14 mouse cellular contexts compared by ENCODE assay signal in genomic region chr19:41660294-41660998, GRCm38 (mm10).
DNase-seq lines count a peak whose midpoint lies in the region; ATAC-seq and TF ChIP-seq lines count a peak whose summit lies in the region.
"Had no signal": no experiment of that assay in that cellular context is flagged by ENCODE, and none has a peak within 500 bp of the region (broad histone marks: within the 10 kb centered on the region; RNA-seq: fewer than 3 reads in every experiment).

No protein-coding gene starts in this region.

- no peak for DNase-seq in hindbrain, embryonic 14.5 days (ENCODE audit: low spot score)
- peak; percentile 79 to 87 for DNase-seq in layer of hippocampus, adult 2 months (ENCODE audit: low spot score in 2 of 2)
- DNase-seq in kidney, adult 18-20 months, result no peak
- DNase-seq: cerebellum, adult 11-12 months; heart, adult 11 months had no signal

- H3K27me3 ChIP-seq in forebrain, embryonic 13.5 days, result peaks cover 46% of the 10 kb centered on the region
- peaks cover 78% of the 10 kb centered on the region for H3K27me3 ChIP-seq in forebrain, embryonic 12.5 days
- H3K27me3 ChIP-seq in hindbrain, embryonic 16.5 days (replicated peaks; ENCODE audit: control insufficient read depth, insufficient read depth, low read length), result peaks cover 4% of the 10 kb centered on the region; the same call in 1 of the 2 replicates
- peaks cover 5% of the 10 kb centered on the region for H3K27me3 ChIP-seq in hindbrain, embryonic 14.5 days (ENCODE audit: control insufficient read depth, insufficient read depth, low read length)
- H3K27me3 ChIP-seq in neural tube, embryonic 14.5 days (ENCODE audit: control insufficient read depth, insufficient read depth, low read length), result no peaks in the 10 kb centered on the region
- H3K27me3 ChIP-seq in intestine, embryonic 15.5 days (replicated peaks), result peaks cover 17% of the 10 kb centered on the region

- H3K4me1 ChIP-seq in forebrain, embryonic 13.5 days, result peaks cover 77% of the 10 kb centered on the region
- peaks cover 71% of the 10 kb centered on the region for H3K4me1 ChIP-seq in forebrain, embryonic 12.5 days
- H3K4me1 ChIP-seq in hindbrain, embryonic 16.5 days (ENCODE audit: control insufficient read depth, insufficient read depth, low read depth, low read length), result peaks cover 34% of the 10 kb centered on the region
- H3K4me1 ChIP-seq in hindbrain, embryonic 14.5 days (replicated peaks; ENCODE audit: control insufficient read depth, insufficient read depth, low read length), result peaks cover 62% of the 10 kb centered on the region
- H3K4me1 ChIP-seq in neural tube, embryonic 14.5 days (ENCODE audit: control insufficient read depth, insufficient read depth, low read length), result peaks cover 41% of the 10 kb centered on the region
- H3K4me1 ChIP-seq in intestine, embryonic 15.5 days (replicated peaks), result no peaks in the 10 kb centered on the region; the same call in 1 of the 2 replicates

- no peak overlapping the region for H3K4me2 ChIP-seq in forebrain, embryonic 13.5 days
- H3K4me2 ChIP-seq in forebrain, embryonic 12.5 days, result no peak overlapping the region
- H3K4me2 ChIP-seq in hindbrain, embryonic 16.5 days (ENCODE audit: low read length), result no peak overlapping the region
- H3K4me2 ChIP-seq in hindbrain, embryonic 14.5 days (replicated peaks), result no peak overlapping the region
- H3K4me2 ChIP-seq in neural tube, embryonic 14.5 days (ENCODE audit: low read depth, low read length), result no peak overlapping the region
- H3K4me2 ChIP-seq in intestine, embryonic 15.5 days (replicated peaks), result no peak overlapping the region
- H3K4me2 ChIP-seq: lung, embryonic 14.5 days had no signal

- 65% methylated on average over 17 of the region's 17 CpGs for WGBS in forebrain, embryonic 13.5 days
- WGBS in forebrain, embryonic 12.5 days, result 72% methylated on average over 17 of the region's 17 CpGs
- WGBS in hindbrain, embryonic 16.5 days, result 51% methylated on average over 17 of the region's 17 CpGs
- WGBS in hindbrain, embryonic 14.5 days, result 55% methylated on average over 17 of the region's 17 CpGs
- WGBS in neural tube, embryonic 14.5 days, result 56% methylated on average over 17 of the region's 17 CpGs
- WGBS in intestine, embryonic 15.5 days, result 65% methylated on average over 17 of the region's 17 CpGs

- no peaks in the 10 kb centered on the region for H3K36me3 ChIP-seq in forebrain, embryonic 13.5 days (ENCODE audit: poor library complexity, severe bottlenecking)
- H3K36me3 ChIP-seq in forebrain, embryonic 12.5 days (replicated peaks), result no peaks in the 10 kb centered on the region
- no peaks in the 10 kb centered on the region for H3K36me3 ChIP-seq in hindbrain, embryonic 16.5 days (ENCODE audit: control insufficient read depth, insufficient read depth, low read length)
- no peaks in the 10 kb centered on the region for H3K36me3 ChIP-seq in hindbrain, embryonic 14.5 days (replicated peaks; ENCODE audit: control insufficient read depth, insufficient read depth)
- H3K36me3 ChIP-seq in neural tube, embryonic 14.5 days (ENCODE audit: control insufficient read depth, insufficient read depth, low read length), result no peaks in the 10 kb centered on the region
- no peaks in the 10 kb centered on the region for H3K36me3 ChIP-seq in intestine, embryonic 15.5 days

- H3K9me3 ChIP-seq in forebrain, embryonic 13.5 days (replicated peaks), result no peaks in the 10 kb centered on the region
- H3K9me3 ChIP-seq in forebrain, embryonic 12.5 days, result no peaks in the 10 kb centered on the region
- H3K9me3 ChIP-seq in hindbrain, embryonic 16.5 days (ENCODE audit: control insufficient read depth, low read length), result no peaks in the 10 kb centered on the region
- no peaks in the 10 kb centered on the region for H3K9me3 ChIP-seq in hindbrain, embryonic 14.5 days (ENCODE audit: control insufficient read depth, low read length)
- no peaks in the 10 kb centered on the region for H3K9me3 ChIP-seq in neural tube, embryonic 14.5 days (ENCODE audit: control insufficient read depth, low read length)
- H3K9me3 ChIP-seq in intestine, embryonic 15.5 days, result no peaks in the 10 kb centered on the region

- no peak for TF ChIP-seq CTCF in layer of hippocampus, adult 2 months (conservative IDR thresholded peaks at IDR 0.05)

- H3K9ac ChIP-seq in forebrain, embryonic 13.5 days, result no peak overlapping the region
- no peak overlapping the region for H3K9ac ChIP-seq in forebrain, embryonic 12.5 days
- H3K9ac ChIP-seq in hindbrain, embryonic 16.5 days (ENCODE audit: low read depth, low read length), result 0 out of 2 replicates have a peak overlapping the region, but pooled peaks have one; percentile 4
- no peak overlapping the region for H3K9ac ChIP-seq in hindbrain, embryonic 14.5 days
- no peak overlapping the region for H3K9ac ChIP-seq in neural tube, embryonic 14.5 days (replicated peaks; ENCODE audit: low read depth, low read length)
- no peak overlapping the region for H3K9ac ChIP-seq in intestine, embryonic 15.5 days
- H3K9ac ChIP-seq: lung, embryonic 14.5 days had no signal

- peak overlapping the region; percentile 44 for H3K27ac ChIP-seq in forebrain, embryonic 13.5 days
- H3K27ac ChIP-seq in forebrain, embryonic 12.5 days, result no peak overlapping the region
- 0 out of 2 replicates have a peak overlapping the region, but pooled peaks have one; percentile 29 for H3K27ac ChIP-seq in hindbrain, embryonic 16.5 days (ENCODE audit: low read depth, low read length)
- no peak overlapping the region for H3K27ac ChIP-seq in hindbrain, embryonic 14.5 days
- H3K27ac ChIP-seq in layer of hippocampus, adult 2 months, result peak overlapping the region; percentile 87
- peak overlapping the region; percentile 62 for H3K27ac ChIP-seq in neural tube, embryonic 14.5 days (ENCODE audit: low read depth, low read length)
- no peak overlapping the region for H3K27ac ChIP-seq in intestine, embryonic 15.5 days

- peak; percentile 64; the same call in 1 of the 2 replicates for ATAC-seq in forebrain, embryonic 13.5 days
- ATAC-seq in forebrain, embryonic 12.5 days (ENCODE audit: low FRiP score), result no peak
- ATAC-seq in hindbrain, embryonic 16.5 days, result peak; percentile 49; the same call in 1 of the 2 replicates
- ATAC-seq in hindbrain, embryonic 14.5 days (ENCODE audit: low FRiP score), result no peak
- no peak for ATAC-seq in neural tube, embryonic 14.5 days (ENCODE audit: low read depth)
- no peak for ATAC-seq in intestine, embryonic 15.5 days
- ATAC-seq: intestine, postnatal 0 days had no signal

- H3K4me3 ChIP-seq in forebrain, embryonic 13.5 days, result no peak overlapping the region
- no peak overlapping the region for H3K4me3 ChIP-seq in forebrain, embryonic 12.5 days (replicated peaks)
- H3K4me3 ChIP-seq in hindbrain, embryonic 16.5 days (ENCODE audit: low read length), result no peak overlapping the region
- H3K4me3 ChIP-seq in hindbrain, embryonic 14.5 days (replicated peaks; ENCODE audit: low read length), result no peak overlapping the region
- H3K4me3 ChIP-seq in layer of hippocampus, adult 2 months, result no peak overlapping the region
- H3K4me3 ChIP-seq in neural tube, embryonic 14.5 days (ENCODE audit: low read depth, low read length), result no peak overlapping the region
- no peak overlapping the region for H3K4me3 ChIP-seq in intestine, embryonic 15.5 days (replicated peaks)
- H3K4me3 ChIP-seq: erythroblast, embryonic 14.5 days; myocyte had no signal

Comparison
In these comparisons a context has a peak if more than half of its experiments do, and no peak if none do; other contexts are left out.
1. ATAC-seq: peak in forebrain, embryonic 13.5 days (single experiment) and hindbrain, embryonic 16.5 days (single experiment); none in forebrain, embryonic 12.5 days (single experiment), hindbrain, embryonic 14.5 days (single experiment), neural tube, embryonic 14.5 days (single experiment) and intestine, embryonic 15.5 days (single experiment).
2. H3K27ac ChIP-seq: peak in forebrain, embryonic 13.5 days (single experiment), hindbrain, embryonic 16.5 days (single experiment), layer of hippocampus, adult 2 months (single experiment) and neural tube, embryonic 14.5 days (single experiment); none in forebrain, embryonic 12.5 days (single experiment), hindbrain, embryonic 14.5 days (single experiment) and intestine, embryonic 15.5 days (single experiment).
3. DNase-seq: peak in layer of hippocampus, adult 2 months (2 of 2); none in hindbrain, embryonic 14.5 days (single experiment) and kidney, adult 18-20 months (single experiment).